In genomic region chr6:12315070-12315909, GRCm38 (mm10) we compare ENCODE assay signal across 7 mouse cellular contexts.
A peak's percentile ranks its signal among the peaks of the same experiment; 100 is the strongest.
DNase-seq lines count a peak whose midpoint lies in the region; ATAC-seq and TF ChIP-seq lines count a peak whose summit lies in the region.

No protein-coding gene starts in this region.

- H3K36me3 ChIP-seq in liver, adult 2 months (ENCODE audit: control insufficient read depth, insufficient read depth, low read length) = no peaks in the 10 kb centered on the region
- H3K36me3 ChIP-seq in liver, embryonic 11.5 days (ENCODE audit: control insufficient read depth, insufficient read depth, low read length) = no peaks in the 10 kb centered on the region
- H3K36me3 ChIP-seq in forebrain, embryonic 14.5 days (ENCODE audit: control insufficient read depth, insufficient read depth, low read length) = no peaks in the 10 kb centered on the region

- TF ChIP-seq POLR2A in liver, adult 2 months (IDR thresholded peaks at IDR 0.05; ENCODE audit: extremely low read depth, insufficient read depth, low read length) = no peak

- no peaks in the 10 kb centered on the region for H3K4me1 ChIP-seq in liver, adult 2 months (ENCODE audit: control insufficient read depth, insufficient read depth, low read length)
- no peaks in the 10 kb centered on the region for H3K4me1 ChIP-seq in liver, embryonic 11.5 days (replicated peaks; ENCODE audit: control insufficient read depth, insufficient read depth, low read length)
- no peaks in the 10 kb centered on the region for H3K4me1 ChIP-seq in forebrain, embryonic 14.5 days (ENCODE audit: control insufficient read depth, insufficient read depth, low read length)

- 54% methylated on average over 7 of the region's 7 CpGs for WGBS in liver, adult 2 months
- 46% methylated on average over 7 of the region's 7 CpGs for WGBS in liver, embryonic 11.5 days
- 61% methylated on average over 7 of the region's 7 CpGs for WGBS in forebrain, embryonic 14.5 days

- DNase-seq in liver, adult 2 months (ENCODE audit: extremely low read depth, low read depth, low spot score) = peak; percentile 14
- DNase-seq in liver, embryonic 11.5 days (ENCODE audit: low spot score) = no peak
- peak; percentile 28 for DNase-seq in T-cell, adult 2 months (ENCODE audit: low spot score)
- DNase-seq in forebrain, embryonic 14.5 days (ENCODE audit: low spot score) = peak; percentile 80
- DNase-seq in testis, postnatal 10 days (ENCODE audit: low spot score) = no peak
- DNase-seq in spleen, postnatal 14 days (ENCODE audit: low spot score in 2 of 2) = no peak

- no peaks in the 10 kb centered on the region for H3K79me2 ChIP-seq in liver, adult 2 months (ENCODE audit: control insufficient read depth, insufficient read depth, low read length)

- H3K4me3 ChIP-seq in liver, adult 2 months (ENCODE audit: insufficient read depth, low read depth, low read length) = no peak overlapping the region
- no peak overlapping the region for H3K4me3 ChIP-seq in liver, embryonic 11.5 days (ENCODE audit: low read depth, low read length)
- H3K4me3 ChIP-seq in forebrain, embryonic 14.5 days (ENCODE audit: low read depth, low read length) = no peak overlapping the region

- no peaks in the 10 kb centered on the region for H3K9me3 ChIP-seq in liver, embryonic 11.5 days (ENCODE audit: control insufficient read depth, low read length)
- no peaks in the 10 kb centered on the region for H3K9me3 ChIP-seq in forebrain, embryonic 14.5 days (replicated peaks; ENCODE audit: control insufficient read depth, low read length)

- ATAC-seq in liver, embryonic 11.5 days (replicated peaks; ENCODE audit: low FRiP score) = no peak
- ATAC-seq in forebrain, embryonic 14.5 days = peak; percentile 57; the same call in 1 of the 2 replicates
- peak; percentile 86 for ATAC-seq in megakaryocyte progenitor cell, adult 5-6 weeks (replicated peaks; ENCODE audit: poor library complexity)

- H3K9ac ChIP-seq in liver, adult 2 months (ENCODE audit: low read depth, low read length) = no peak overlapping the region
- H3K9ac ChIP-seq in liver, embryonic 11.5 days (ENCODE audit: low read depth, low read length) = no peak overlapping the region
- H3K9ac ChIP-seq in forebrain, embryonic 14.5 days (ENCODE audit: low read length) = no peak overlapping the region

- 0 out of 2 replicates have a peak, but pooled peaks have one; percentile 6 for TF ChIP-seq CTCF in liver, adult 2 months (IDR thresholded peaks at IDR 0.05; ENCODE audit: low read depth, low read length)

- H3K27me3 ChIP-seq in liver, adult 2 months (ENCODE audit: control insufficient read depth, insufficient read depth, low read length) = no peaks in the 10 kb centered on the region
- H3K27me3 ChIP-seq in liver, embryonic 11.5 days (replicated peaks; ENCODE audit: control insufficient read depth, insufficient read depth, low read length) = no peaks in the 10 kb centered on the region
- no peaks in the 10 kb centered on the region for H3K27me3 ChIP-seq in forebrain, embryonic 14.5 days (replicated peaks; ENCODE audit: control insufficient read depth, insufficient read depth, low read length)

- H3K4me2 ChIP-seq in liver, embryonic 11.5 days = no peak overlapping the region
- H3K4me2 ChIP-seq in forebrain, embryonic 14.5 days (ENCODE audit: low read length) = no peak overlapping the region

- H3K27ac ChIP-seq in liver, adult 2 months (replicated peaks; ENCODE audit: insufficient read depth, low read depth, low read length) = no peak overlapping the region
- H3K27ac ChIP-seq in liver, embryonic 11.5 days (ENCODE audit: low read depth, low read length) = no peak overlapping the region
- no peak overlapping the region for H3K27ac ChIP-seq in forebrain, embryonic 14.5 days (ENCODE audit: low read depth, low read length)

Comparison
In these comparisons a context has a peak if more than half of its experiments do, and no peak if none do; other contexts are left out.
1. DNase-seq: peak in liver, adult 2 months (single experiment), T-cell, adult 2 months (single experiment) and forebrain, embryonic 14.5 days (single experiment); none in liver, embryonic 11.5 days (single experiment), testis, postnatal 10 days (single experiment) and spleen, postnatal 14 days (0 of 2).